Mouse (Mus musculus) frontal cortex, adult 2 months (tissue): Measurements from ENCODE around the gene Lrrc3b. TPM values are rescaled to one million over a fixed set of nuclear protein-coding genes. Genes with fewer than 3 reads are reported as not detected.

ENCODE experiments used
- DNase-seq, 2 experiments: peaks; one replicate each; pipeline ENCODE4 v3.0.0; 2022; ENCODE audit warnings: low spot score in 1 of 2; ENCODE audit errors: extremely low spot score in 1 of 2
- polyA plus RNA-seq: library from polyadenylated mRNA; depleted of rRNA; stranded (reverse); fragments of >200 nt; gene quantifications from 2 replicates; pipeline ENCODE4 v1.2.3, GENCODE M21; 2012; rRNA removed

Lrrc3b gene
- polyA plus RNA-seq = 23.6 and 24.5 TPM in 2 replicates

DNA sequence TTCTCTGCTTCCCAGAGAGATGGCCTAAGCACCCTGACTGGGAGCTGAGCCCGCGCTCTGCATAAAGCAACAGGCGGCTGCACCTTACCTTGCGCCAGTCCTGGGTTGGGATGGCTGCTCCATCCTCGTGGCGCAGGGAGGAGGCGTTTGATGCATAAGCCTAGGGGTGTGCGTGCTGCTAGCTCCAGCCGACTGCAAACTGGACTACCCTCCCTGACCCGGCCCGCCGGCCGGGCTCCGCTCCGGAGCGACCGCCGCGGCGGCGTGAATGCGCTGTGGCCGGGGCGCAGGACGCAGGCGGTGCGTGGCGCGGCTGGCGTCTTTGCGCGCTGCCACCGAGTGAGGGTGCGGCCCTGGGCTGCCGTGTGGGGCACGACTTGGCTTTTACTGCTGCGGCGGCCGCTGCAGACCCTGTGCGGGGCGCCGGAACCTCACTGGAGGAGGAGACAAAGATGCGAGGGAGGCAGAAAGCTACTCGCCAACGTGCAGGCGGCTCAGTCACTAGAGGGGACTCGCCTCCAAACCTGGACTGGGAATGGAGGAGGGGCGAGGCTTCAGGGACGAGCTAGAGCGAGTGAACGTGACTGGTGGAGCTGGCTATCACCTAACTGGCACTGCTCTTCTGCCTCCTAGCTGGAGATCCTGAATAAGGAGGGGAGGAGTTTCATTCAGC, at the start of gene Lrrc3b:
Lrrc3b (minus strand) TSS at position 503 of the 673 bp plus-strand sequence.
- DNase-seq = peak; percentile 43 to 75

DNA sequence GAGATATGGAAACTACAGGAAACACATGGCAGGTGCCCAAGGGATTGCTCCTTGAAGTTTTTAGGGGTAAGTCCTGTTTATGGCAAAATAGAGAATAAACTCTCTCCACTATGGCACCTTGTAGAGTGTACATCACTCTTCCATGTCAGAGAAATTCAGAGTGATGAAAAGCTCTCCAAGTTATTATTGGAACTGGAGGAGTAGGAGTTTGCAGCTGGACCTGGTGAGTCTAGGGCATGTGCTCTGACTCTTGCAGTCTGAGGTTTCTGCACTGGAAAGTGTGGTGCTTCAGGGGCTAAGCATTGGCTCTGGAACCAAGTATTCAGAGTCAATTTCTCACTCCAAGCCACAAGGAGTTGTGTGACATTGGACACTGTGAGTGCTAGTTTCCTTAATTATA, 38.9 kb upstream of the Lrrc3b start:
- DNase-seq = no peak

DNA sequence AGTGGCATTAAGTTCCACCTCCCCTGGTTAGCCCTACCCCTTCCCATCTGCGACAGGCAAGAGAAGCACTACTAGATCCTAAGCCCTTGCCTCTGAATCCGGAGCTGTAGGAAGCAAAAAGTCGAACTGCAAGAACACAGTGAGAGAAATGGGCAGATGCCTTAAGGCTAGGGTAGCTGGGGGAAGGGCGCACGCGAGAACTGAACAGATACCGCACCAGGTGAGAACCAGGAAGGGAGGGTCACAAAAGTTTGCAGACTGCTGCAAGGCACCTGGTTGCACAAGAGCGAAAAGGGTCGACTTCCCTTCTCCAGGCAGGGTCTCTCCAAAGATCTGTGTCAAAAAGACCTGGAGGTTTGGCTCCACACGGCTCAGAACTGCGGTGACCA, 697 bp downstream of the Lrrc3b start:
- peak in 1 of 2 experiments; percentile 33 for DNase-seq

DNA sequence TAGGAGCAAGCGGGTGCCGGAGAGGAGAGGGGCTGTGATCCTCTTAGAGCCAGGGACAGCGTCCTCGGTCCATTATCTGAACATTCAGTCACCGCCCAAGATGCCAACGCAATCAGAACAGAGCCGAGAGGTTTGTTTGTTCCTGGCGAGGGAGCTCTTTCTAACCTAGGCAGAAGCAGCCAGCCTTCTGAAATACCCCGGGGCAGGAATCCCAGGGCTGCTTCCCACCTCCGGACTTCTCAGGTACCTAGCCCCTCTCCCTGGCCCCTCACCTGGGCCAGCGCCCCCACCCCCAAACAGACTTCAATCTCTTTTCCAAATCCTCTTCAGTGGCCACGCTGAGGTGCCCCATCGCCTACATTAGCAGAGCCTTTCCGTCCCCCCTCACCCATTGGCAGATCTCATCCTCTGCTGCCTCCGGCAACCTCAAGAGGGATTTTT, 1.3 kb downstream of the Lrrc3b start:
- peak in 1 of 2 experiments; percentile 46 for DNase-seq

DNA sequence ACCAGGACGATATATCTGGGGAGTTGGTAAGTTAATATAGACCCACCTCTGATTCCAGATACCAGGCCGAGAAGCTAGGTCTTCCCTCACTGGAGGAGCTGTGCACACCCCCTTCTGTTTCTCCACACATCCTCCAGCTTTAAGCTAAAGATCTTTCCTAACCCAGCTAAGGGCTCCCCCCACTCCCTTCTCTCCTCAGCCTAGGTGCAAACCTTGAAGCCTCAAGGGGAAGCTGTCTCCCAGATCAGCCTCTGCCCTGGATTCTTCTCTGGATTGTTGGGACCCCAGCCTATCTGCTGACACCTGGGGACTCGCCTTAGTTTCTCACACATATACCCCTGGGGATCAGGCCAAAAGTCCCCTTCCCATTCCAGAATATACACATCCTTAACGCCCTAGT, 1.7 kb downstream of the Lrrc3b start:
- DNase-seq = peak in 1 of 2 experiments; percentile 51

DNA sequence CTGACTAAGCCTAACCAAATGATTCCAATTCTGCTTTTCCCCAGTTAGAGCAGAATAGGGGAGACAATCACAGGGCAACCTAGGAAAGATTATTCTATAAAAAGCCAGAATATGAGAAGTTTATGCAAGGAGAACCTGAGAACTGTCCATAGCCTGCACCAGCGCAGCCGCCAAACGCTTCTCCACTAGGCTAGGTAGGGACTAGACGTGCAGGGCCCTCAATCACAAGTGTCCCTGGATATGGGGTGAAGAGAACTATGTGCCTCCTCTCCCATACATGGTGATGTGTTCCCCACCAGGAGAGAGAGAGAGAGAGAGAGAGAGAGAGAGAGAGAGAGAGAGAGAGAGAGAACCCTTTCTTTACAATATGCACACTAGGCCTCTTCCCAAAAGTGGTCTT, 2.2 kb downstream of the Lrrc3b start:
- DNase-seq = no peak

DNA sequence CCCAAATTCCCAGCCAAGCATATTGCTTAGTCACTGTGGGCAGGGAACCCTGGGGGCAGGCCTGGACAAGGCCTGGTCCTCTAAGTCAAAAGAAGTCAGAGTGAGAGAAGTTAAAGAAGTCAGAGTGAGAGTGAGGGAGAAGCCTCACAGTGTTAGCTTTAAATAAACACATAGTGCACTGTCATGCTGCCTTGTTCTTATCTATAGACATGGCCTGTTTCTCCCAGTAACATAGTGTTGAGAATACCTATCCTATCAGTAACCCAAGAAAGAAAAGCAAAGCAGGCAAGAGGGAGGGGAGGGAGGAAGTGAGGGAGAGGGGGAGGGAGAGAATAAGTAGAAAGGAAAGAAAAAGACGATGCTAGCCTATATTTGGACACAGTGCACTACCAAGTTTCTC, 6.4 kb downstream of the Lrrc3b start:
- DNase-seq = no peak

DNA sequence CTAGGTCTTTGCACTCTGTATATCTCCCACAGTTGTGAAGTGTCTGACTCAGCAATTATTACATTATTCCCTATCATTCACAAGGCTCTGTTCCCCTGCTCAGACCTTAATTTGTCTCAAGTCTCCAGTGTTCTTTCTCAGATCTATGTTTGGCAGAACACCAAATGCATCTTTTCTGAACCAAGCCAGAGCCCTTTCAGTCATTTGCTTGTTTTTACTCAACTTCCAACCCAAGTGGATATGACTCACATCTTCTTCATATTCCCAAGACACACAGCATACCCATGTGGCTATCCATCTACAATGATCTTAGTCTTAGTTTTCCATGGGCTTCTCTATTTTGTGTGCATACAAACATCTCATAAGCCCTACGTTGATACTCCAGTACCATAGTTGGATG, 17.2 kb downstream of the Lrrc3b start:
- no peak for DNase-seq

DNA sequence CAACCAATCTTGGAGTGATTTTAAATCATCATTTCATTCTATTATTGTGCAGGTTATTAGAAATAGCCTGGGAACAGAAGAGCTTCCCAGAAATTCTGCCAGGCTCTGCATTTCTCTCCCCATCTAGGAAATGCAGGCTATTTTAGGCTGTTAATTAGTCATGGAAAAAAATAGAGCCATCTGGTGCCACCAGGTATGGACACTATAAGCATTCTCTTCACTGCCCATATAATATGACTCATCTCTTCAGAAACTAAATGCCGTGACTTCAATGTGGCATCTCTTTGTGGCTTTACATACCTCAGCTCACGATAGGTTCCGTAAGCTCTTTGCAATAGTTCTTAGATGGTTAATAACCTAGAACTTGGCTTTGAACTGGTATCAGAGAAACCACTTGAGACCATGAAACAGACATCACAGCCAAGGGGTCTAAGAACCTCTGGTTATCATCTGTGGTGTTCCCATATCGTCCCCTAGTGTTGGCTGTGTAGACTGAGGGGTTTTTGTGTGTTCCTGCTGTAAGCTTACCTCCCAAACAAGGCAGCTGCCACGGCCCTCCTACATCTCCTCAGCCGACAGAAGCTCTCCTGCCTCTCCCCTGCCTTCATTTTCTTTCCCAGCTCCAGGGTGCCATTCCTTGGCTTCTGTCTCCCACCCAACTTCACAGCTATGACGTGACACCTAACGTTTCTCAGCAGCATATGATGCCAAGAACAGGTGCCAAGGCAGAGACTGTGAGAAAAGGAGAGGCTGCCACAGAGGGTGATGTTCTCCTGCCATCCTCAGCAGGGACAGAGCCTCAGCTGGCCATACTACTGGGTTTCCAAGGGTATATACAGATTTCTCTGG, 27.9 kb downstream of the Lrrc3b start:
- peak; percentile 62 to 81 for DNase-seq

DNA sequence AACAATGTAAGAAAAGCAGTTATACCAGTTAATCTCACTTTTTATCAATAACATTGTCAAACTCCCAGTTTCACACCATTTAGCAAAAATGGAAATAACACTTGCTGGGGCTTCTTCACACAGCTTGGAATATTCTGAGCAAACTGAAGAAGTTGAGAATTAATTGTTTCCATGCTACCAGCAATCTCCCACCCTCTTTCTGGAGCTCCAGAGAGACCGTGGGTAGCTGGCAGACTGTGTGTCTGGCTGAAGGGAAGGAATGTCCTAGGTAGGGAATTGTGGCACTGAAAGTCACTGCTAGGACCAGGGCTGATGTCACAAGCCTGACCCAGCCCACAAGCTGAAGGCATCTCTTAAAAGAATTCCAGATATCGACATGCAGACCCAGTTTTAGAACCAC, 53.3 kb downstream of the Lrrc3b start:
- DNase-seq = peak in 1 of 2 experiments; percentile 51

DNA sequence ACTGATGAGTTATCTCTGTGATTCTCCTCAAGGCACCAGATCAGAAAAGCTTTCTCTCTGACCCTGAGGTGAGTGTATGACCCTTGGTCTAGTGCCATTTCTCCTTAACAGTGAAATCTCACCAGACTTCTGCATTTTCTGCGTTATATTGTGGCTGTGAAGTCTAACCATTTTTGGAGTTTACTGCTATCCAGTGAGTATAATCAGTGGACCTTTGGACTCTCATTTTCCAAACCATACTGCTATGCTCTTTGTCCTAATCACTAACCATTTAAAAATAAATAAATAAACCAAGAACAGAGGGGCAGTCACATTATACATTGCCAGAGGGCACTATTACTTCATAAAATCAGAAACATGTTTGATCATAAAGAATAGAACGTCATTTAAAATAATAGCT, 53.8 kb downstream of the Lrrc3b start:
- DNase-seq = no peak

DNA sequence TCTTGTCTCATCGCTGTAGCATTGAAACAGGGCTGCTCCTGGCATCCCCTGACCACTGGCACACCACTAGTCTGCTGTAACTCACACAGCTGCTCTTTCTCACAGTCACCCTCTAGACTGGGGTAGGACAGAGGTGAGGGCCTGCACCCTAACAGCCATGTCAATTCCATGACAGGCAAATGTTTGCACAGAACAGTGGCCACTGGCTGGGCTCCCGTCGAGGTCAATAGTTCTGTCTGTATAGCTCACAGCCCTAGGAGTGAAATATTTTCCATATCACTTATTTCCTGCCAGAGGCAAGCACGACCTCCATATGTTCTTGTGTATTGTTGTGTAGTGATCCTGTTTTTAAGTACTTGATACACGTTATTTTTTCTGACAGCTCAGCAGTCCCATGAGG, 54.3 kb downstream of the Lrrc3b start:
- no peak for DNase-seq

DNA sequence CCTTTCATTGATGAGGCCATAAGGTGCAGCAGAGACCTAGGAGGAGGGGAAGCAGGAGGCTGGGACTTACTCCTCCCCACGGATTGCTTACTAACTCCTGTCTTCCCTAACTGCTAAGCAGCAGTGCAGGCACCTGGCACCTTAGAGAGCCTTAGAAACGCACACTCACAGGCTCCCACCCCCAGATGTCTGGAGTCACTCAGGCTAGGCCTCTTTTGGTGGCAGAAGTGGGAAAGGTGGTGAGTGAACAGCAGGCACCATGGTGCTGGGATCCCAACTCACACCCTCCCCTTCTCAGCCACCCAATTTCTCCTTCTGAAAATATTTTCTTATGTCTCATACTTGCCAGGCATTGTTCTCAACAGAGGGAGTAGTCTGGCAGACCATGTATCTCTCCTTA, 55.7 kb downstream of the Lrrc3b start:
- peak in 1 of 2 experiments; percentile 22 for DNase-seq

DNA sequence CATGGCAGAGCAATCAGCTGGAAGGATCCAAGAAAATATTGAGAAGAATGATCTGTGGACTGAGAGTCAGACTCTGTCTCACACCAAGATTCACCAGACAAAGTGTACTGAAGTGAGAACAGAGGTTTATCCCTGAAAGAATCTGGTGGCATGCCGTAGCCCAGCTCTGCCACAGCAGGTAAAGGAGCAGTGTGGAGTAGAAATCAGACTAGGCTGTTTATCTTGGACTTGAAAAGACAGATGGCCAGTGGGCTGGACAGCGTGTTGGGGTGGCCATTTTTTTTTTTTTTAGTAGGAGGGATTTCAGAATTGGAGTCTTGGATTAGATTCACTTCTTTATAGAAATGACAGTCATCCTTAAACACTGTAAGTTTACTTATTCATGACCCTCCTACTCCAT, 61.4 kb downstream of the Lrrc3b start:
- DNase-seq = peak; percentile 24 to 36

DNA sequence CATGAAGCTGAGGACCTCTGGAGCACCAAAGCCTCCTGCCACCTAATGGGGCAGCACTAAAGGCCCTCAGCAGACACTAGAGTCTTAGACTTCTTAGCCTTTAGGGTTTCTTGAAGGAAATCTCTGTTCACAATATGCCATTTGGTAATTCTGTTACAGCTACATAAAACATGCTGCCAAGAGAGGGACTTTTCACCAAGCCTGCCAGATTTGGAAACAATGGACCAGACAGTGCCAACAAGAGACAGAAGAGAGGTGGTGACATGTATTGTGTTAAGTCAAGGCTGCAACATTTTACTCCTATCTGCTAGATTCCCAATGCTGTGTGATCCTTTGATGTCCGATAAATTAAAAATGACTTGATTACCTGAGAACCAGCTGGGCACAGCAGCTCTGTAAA, 62.0 kb downstream of the Lrrc3b start:
- DNase-seq = no peak

DNA sequence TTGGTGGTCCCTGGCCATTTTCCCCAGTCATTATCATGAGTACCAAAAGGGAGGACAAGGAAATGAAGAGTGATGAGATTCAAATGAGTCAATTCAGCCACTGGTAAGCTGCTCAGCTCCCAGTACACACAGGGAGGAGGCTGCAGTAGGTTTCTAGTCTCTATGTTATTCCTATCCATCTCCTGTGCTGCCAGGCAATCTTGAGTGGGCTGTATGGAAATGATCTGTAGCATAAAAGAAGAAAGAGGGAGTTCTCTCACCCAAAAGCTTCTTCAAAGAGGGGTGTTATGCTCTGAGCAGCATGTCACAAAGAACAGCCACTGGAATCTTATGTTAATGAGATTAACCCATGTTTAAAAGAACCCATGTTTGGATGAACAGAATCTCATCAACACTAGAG, 64.5 kb downstream of the Lrrc3b start:
- peak; percentile 37 to 42 for DNase-seq

DNA sequence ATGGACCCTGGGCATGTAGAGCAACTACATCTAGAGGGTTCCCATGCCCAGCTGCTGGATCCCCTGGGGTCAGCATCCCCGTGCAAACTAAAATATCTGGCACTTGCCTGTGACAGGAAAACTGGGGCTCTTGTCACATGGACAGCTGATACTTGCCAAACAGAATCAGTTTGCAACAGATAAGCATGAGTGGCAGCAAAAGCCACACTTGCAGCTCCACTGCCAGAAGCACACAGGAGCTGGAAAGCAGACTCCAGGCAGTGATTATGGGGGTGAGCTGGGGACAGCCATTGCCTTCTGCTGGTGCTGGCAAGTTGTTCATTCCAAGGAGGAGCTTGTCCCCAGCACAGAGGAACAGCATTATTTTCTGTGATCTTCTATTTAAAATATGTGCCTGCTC, 65.8 kb downstream of the Lrrc3b start:
- DNase-seq = peak; percentile 34 to 57

DNA sequence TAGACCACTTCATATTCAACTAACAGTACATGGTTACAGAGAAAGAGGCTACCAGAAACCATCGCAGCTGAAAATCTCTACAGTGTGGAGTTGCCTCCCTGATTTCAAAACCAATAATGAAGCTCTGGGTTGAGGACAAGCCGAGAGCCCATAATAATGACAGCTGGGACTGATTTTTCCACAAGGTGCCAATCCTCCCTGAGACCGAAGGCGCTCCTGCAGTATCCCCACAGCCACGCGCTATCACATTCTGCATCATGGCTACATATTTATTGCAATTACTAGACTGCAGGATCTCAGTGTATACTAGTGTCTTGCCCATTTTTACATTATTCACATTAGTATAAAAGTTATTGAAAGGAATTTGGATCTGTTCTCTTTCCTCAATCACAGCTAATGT, 73.7 kb downstream of the Lrrc3b start:
- DNase-seq = no peak

DNA sequence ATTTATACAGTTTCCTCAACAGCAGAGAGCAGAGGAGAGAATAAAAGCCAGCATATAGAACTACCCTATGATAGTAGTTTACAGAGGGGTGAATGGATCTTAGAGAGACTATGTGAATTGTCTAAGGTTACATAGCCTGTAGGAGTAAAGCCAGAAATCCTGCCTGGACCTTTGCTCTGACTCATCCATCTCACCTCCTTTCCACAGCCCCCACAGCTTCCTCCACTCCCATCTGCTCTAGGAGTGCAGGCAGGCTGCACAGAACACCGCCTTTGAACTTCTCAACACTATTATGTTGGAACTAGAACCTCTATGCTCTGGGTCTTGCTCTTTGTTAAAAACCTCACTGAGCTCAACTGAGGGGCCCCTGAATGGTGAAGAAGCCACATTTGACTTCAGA, 78.9 kb downstream of the Lrrc3b start:
- peak in 1 of 2 experiments; percentile 50 for DNase-seq

DNA sequence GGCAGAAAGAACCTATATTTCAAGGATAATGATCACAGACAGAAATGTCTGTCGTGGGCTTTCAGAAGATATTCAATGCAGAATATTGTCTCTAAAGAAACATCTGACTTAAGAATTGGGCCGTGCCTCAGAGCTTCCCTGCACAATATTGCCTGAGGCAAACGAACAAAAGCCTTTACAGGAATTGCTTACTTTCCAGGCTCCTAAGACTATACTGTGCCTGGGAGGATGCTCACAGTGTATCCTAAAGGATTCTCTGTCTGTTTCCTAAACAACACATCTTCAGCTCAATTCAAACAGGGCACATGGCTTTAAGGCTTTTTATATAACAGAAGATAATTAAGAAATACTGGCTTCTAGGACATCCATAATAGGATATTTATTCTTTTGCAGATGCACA, 79.7 kb downstream of the Lrrc3b start:
- no peak for DNase-seq

DNA sequence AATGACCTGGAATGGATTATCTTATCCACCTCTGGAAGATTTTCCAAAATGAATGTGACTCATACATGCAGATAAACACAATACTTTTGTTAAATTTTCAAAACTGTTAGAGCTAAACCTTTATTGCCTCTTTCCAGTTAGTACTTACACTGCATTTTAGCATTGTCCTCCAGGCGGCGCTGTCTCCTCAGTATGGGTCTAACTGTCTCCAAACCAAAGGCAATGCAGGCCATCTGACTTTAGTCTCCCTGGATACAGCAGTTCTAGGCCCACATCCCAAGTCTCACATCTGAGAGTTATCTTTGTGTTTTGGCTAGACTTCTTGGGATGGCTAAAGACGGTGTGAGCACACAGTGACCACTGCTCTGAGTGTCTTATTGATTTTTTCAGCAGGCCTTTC, 83.3 kb downstream of the Lrrc3b start:
- peak; percentile 49 to 93 for DNase-seq

DNA sequence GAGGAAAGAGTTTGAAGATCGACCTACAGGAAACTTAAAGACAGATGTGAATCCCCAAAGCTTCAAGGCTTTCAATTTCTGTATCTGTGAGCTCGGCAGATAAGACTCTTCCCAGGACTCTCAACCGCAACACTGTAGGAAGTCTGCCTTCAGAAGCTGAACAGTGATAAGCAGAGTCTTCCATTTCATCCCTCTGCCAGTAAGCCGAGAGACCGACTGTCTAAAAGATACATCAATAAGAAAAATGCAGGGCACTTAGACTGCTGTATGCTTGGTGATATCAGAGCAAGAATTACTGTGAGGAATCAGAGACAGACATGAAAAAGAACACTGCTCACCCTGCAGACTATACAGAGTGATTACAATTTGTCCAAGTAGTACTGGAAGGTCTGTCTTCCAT, 84.5 kb downstream of the Lrrc3b start:
- DNase-seq = no peak
